Mouse (Mus musculus) cerebral cortex, adult 2 months (tissue): ENCODE measurements around the gene Myh3.

ENCODE experiments used
- WGBS: fragments of 180-500 bp; shearing (Covaris S2); methylation state at CpG from one replicate; pipeline ENCODE4 v1.1.7; 2018; 5-methylcytosine and 5-hydroxymethylcytosine counted together

Myh3 gene

GRCm38 (mm10) chr11:67143863-67144498 is 65.9 kb downstream of the Myh3 start:
- 94% methylated on average over 4 of the region's 4 CpGs for WGBS

- whole genome bisulfite sequencing, result 77% methylated on average over 6 of the region's 6 CpGs
Measured at GRCm38 (mm10) chr11:67144559-67145265, 66.6 kb downstream of the Myh3 start.

- WGBS, result 93% methylated on average over 5 of the region's 5 CpGs
Measured at GRCm38 (mm10) chr11:67145482-67146408, 67.6 kb downstream of the Myh3 start.

GRCm38 (mm10) chr11:67146409-67147282 is 68.5 kb downstream of the Myh3 start:
- WGBS, result 93% methylated on average over 4 of the region's 4 CpGs

GRCm38 (mm10) chr11:67147283-67147921 is 69.3 kb downstream of the Myh3 start:
- WGBS, result 93% methylated on average over 12 of the region's 12 CpGs

DNA sequence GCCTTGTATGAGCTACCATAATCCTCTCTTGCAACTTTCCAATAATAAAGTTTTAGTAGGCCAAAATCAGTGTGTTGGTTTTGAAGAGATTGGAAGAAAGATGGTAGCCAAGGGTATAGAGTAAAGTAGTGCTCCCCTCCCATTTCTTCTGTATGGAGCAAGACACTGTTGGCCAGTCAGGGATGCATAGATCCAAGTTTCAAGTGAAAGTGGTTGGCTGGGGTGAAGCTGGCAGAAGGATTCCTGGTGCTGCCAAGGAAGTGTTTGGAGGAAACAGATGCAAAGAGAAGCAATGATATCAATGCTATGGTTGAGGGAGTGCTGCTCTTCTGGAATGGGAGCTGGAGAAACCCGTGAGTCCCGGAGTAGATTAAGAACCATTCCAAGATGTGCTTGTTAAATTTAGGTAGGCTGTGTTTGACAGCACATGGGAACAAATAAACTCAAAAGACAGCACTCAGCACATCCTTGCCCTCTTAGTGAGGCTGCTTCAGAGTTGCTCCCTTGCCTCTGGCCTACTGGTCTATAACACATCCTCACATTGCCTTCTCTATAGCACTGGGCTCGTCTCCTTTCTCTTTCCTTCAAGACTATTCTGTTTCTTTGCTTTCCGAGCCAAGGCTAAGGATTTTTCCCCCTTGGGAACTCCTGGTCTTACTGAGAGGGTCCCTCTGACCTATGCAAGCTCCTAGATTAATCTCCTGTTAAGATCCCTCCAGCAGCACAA is 70.3 kb downstream of the Myh3 start:
- WGBS, result 70% methylated on average over 4 of the region's 4 CpGs

DNA sequence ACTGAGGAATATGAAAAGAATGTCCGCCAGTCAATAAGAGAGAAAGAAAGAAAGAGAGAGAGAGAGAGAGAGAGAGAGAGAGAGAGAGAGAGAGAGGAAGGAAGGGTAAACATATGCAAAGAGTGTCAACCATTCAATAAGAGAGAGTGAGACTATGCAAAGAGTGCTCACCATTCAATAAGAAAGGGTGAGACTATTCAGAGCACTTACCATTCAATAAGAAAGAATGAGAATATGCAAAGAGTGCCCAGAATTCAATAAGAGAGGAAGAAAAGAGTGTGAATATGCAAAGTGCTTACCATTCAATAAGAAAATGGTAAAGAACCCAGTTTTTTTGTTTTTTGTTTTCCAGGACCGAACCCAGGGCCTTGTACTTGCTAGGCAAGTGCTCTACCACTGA is 72.1 kb downstream of the Myh3 start:
- WGBS, result 93% methylated on average over 2 of the region's 2 CpGs

GRCm38 (mm10) chr11:67151159-67151558 is 73.1 kb downstream of the Myh3 start:
- 69% methylated on average over 3 of the region's 3 CpGs for WGBS
